Mouse (Mus musculus): ENCODE results near the gene Ifi211. TPM values are rescaled to one million over a fixed set of nuclear protein-coding genes. Genes with fewer than 3 reads are reported as not detected.
"Not testable (repeated sequence)": the region's sequence is repeated elsewhere in the genome, so short reads cannot be mapped to it uniquely, and the experiment has no call there.

Ifi211 gene
- 0.50 and 0.93 TPM in 2 replicates for polyA plus RNA-seq (2014; fragmentation: Nextera tagmentation; extraction: Ambion mirVana)

DNA sequence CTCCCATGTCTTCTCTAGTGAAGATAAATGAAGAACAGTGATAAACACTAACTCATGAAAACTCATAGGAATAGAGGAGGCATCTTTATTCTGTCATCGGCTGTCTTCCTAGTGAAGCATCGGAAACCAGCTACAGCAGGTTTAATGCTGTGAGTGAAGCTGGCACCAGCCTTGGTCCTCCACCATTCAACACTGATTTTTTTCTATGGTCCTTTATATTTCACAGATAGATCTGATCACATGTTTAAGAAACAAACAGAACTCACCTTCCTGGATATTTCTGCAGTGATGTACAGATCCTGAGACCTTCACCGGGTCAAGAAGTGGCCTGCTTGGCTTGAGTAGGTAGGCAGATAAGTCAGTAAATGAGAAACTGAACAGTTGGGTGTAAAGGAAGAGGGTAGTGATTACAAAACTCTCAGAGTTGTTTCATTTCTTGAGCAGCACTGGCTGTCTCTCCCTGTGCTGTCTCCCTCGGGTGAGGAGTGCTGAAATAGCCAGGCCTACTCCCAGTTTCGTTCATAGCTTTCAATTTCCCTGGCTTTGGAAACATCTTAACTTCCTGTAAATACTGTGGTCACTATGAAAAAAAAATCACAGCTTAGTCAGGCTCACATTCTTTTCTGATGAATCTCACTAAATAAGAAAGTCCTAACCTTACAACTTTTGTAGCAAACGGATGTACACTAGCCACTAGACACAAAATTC is at the start of gene Ifi211:
Ifi211 (minus strand) TSS at position 499 of the 708 bp plus-strand sequence.
- not testable (repeated sequence) for H3K9me3 ChIP-seq (ENCODE audit: control insufficient read depth, low read length); H3K4me3 ChIP-seq (ENCODE audit: low read depth, low read length); ATAC-seq (ENCODE audit: insufficient read depth, low FRiP score, low TSS enrichment); DNase-seq (ENCODE audit: low spot score); H3K36me3 ChIP-seq (ENCODE audit: control insufficient read depth, insufficient read depth, low read length); H3K4me1 ChIP-seq (ENCODE audit: control insufficient read depth, insufficient read depth, low read length); H3K4me2 ChIP-seq (ENCODE audit: low read depth); H3K9ac ChIP-seq (ENCODE audit: low read length); H3K27ac ChIP-seq (ENCODE audit: low read depth, low read length); H3K27me3 ChIP-seq (ENCODE audit: control insufficient read depth, insufficient read depth, low read length)
- WGBS = 91% methylated on average over 6 of the region's 6 CpGs

DNA sequence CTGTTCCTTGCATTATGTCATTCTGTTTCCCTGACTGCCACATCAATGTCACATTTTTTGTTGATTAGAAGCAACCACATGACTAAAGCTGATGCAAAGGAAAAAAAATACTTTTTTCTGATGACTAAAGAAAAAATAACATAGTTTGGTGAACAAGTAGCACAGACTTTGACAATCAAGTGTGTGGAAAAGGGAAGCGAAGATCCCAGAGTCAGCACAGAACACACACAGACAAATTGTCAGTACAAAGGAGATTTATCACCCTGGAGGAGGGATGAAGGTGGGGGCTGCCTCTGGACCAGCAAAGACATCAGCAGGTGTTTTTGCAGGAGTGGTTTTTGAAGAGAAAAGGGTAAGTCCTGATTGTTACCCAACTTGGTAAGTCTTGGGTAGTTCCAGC is 48.6 kb upstream of the Ifi211 start:
- ATAC-seq (ENCODE audit: insufficient read depth, low FRiP score, low TSS enrichment) = not testable (repeated sequence)
- 64% methylated on average over 1 of the region's 1 CpGs for WGBS

DNA sequence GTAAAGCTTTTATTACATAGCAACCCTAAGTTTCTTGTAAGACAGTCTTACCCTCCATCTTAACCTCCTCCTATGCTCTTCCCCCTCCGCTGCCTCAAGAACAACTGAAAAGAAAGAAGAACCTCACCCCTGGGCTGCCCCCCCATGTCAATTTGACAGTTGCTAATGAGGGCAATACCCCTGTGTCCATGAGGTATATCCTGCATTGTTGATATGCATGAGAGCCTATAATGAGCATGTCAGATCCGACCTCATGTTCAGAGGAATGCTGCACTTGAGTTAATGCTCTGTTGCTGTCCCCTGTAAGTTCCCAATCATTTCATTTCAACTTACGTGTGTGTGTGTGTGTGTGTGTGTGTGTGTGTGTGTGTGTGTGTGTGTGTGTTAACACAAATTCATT is 47.2 kb upstream of the Ifi211 start:
- ATAC-seq (ENCODE audit: insufficient read depth, low FRiP score, low TSS enrichment); H3K27me3 ChIP-seq (ENCODE audit: control insufficient read depth, insufficient read depth, low read length); H3K9me3 ChIP-seq (ENCODE audit: control insufficient read depth, low read length); H3K4me1 ChIP-seq (ENCODE audit: control insufficient read depth, insufficient read depth, low read length); H3K27ac ChIP-seq (ENCODE audit: low read depth, low read length); H3K4me2 ChIP-seq (ENCODE audit: low read depth); DNase-seq (ENCODE audit: low spot score); H3K36me3 ChIP-seq (ENCODE audit: control insufficient read depth, insufficient read depth, low read length); H3K9ac ChIP-seq (ENCODE audit: low read length); H3K4me3 ChIP-seq (ENCODE audit: low read depth, low read length): not testable (repeated sequence)
- WGBS = 38% methylated on average over 3 of the region's 3 CpGs

More for the DNA sequence above, 48.6 kb upstream of the Ifi211 start:
- not testable (repeated sequence) for H3K9ac ChIP-seq (ENCODE audit: low read length); H3K9me3 ChIP-seq (ENCODE audit: control insufficient read depth, low read length); DNase-seq (ENCODE audit: low spot score); H3K4me3 ChIP-seq (ENCODE audit: low read depth, low read length); H3K4me1 ChIP-seq (ENCODE audit: control insufficient read depth, insufficient read depth, low read length); H3K4me2 ChIP-seq (ENCODE audit: low read depth); H3K27me3 ChIP-seq (ENCODE audit: control insufficient read depth, insufficient read depth, low read length); H3K36me3 ChIP-seq (ENCODE audit: control insufficient read depth, insufficient read depth, low read length); H3K27ac ChIP-seq (ENCODE audit: low read depth, low read length)

DNA sequence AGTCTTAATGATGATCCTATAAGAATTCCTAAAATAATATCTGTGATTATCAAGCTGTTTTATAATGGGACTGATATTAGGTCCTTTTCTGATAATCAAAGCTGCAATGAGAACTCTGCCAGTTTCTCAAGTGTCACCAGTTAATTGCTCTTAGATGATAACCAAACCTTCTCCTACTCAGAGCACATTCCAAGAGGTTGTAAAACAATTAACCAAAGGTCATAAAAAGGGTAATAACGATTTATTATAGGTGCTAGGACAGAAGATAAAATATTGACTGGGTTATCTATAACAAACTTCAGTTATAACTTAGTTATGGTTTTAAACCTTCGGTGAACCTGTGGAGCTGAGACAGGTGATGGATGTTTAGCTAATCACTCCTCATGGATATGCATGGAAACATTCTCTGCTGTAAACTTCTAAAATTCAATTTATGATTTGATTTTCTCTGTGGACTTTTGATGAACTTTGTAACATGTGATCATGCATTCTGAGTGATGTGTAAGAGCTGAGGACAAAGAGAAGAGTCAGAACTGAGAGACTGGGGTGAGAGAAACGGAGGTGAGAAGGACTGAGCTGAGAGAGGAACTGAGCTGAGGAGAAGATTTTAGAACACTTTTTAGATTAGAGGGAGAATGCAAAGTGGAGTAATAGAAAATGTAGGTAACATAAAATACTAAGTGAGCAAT is 43.1 kb upstream of the Ifi211 start:
- DNase-seq (ENCODE audit: low spot score); H3K27ac ChIP-seq (ENCODE audit: low read depth, low read length); H3K4me2 ChIP-seq (ENCODE audit: low read depth); H3K9me3 ChIP-seq (ENCODE audit: control insufficient read depth, low read length); H3K27me3 ChIP-seq (ENCODE audit: control insufficient read depth, insufficient read depth, low read length); ATAC-seq (ENCODE audit: insufficient read depth, low FRiP score, low TSS enrichment); H3K9ac ChIP-seq (ENCODE audit: low read length); H3K36me3 ChIP-seq (ENCODE audit: control insufficient read depth, insufficient read depth, low read length); H3K4me1 ChIP-seq (ENCODE audit: control insufficient read depth, insufficient read depth, low read length); H3K4me3 ChIP-seq (ENCODE audit: low read depth, low read length): not testable (repeated sequence)
- 37% methylated on average over 3 of the region's 3 CpGs for WGBS

DNA sequence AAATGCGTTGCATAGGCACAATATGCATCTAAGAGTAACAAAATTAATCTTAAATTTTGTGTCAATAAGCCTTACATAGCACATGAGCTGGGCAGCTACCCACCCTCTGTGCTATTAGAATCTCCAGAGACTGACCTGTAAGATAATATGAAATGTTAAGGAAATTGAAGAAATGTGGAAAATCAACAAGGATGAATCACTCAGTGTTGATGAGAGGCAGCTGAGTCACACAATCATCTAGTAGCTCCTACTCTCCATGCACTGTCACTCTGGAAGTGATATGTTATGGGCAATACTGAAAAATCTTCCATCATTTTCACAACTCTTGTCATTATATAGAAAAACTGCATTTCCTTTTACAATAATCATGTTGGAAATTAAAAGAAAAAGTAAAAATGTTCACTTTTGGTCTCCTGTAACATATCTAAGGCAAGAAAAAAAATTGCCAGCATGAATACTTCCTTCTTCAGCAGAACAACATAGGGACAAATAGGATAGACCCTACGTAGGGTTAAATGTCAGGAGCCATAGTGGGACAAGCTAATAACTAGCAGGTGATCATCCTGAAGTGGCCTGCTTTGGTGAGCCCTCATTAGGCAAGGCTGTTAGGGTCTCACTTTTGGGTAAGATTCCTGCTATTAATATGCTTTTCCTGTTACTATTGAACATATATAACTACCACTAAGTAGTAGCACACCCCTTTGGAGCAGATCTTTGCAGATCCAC is 42.4 kb upstream of the Ifi211 start:
- no peaks in the 10 kb centered on the region for H3K27me3 ChIP-seq (ENCODE audit: control insufficient read depth, insufficient read depth, low read length)
- 91% methylated on average over 2 of the region's 2 CpGs for WGBS
- DNase-seq (ENCODE audit: low spot score) = no peak
- H3K9me3 ChIP-seq (ENCODE audit: control insufficient read depth, low read length) = no peaks in the 10 kb centered on the region
- H3K4me3 ChIP-seq (ENCODE audit: low read depth, low read length) = no peak overlapping the region
- H3K4me2 ChIP-seq (ENCODE audit: low read depth) = no peak overlapping the region
- no peaks in the 10 kb centered on the region for H3K4me1 ChIP-seq (ENCODE audit: control insufficient read depth, insufficient read depth, low read length)
- no peak overlapping the region for H3K27ac ChIP-seq (ENCODE audit: low read depth, low read length)
- H3K36me3 ChIP-seq (ENCODE audit: control insufficient read depth, insufficient read depth, low read length) = no peaks in the 10 kb centered on the region
- no peak overlapping the region for H3K9ac ChIP-seq (ENCODE audit: low read length)
- ATAC-seq (ENCODE audit: insufficient read depth, low FRiP score, low TSS enrichment) = no peak

DNA sequence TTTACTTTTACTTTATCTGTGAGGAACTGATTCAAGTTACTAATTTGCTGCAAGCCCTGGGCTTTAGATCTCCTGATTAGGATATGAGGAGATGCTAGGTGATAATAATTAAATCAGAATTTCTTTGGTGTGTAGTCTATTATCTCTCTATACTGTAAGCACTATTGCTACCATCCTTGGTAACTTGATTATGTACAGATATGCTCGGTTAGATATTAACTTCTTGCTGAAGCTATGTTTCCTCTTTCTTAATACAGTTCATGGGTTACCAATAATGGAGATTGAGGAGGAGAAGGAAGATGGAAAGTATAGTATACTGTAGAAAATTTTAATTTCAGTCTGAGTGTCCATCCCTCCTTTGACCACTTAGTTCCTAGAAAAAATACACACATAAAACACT is 40.7 kb upstream of the Ifi211 start:
- H3K4me3 ChIP-seq (ENCODE audit: low read depth, low read length) = no peak overlapping the region
- 84% methylated on average over 1 of the region's 1 CpGs for WGBS

DNA sequence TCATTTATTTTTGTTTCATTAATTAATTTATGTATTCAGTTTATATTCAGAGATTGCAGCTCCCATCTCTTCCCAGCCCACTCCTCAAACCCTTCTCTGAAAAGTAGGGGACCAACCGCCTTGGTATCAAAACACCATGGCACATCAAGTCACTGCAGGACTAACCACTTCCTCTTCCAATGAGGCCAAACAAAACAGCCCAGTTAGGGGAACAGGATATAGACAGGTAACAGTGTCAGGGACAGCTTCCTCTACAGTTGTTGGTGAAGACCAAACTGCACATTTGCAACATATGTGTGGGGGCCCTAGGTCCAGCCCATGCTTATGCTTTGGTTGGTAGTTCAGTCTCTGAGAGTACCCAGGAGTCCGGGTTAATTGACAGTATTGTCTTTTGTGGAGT is 36.2 kb upstream of the Ifi211 start:
- not testable (repeated sequence) for H3K4me1 ChIP-seq (ENCODE audit: control insufficient read depth, insufficient read depth, low read length); H3K36me3 ChIP-seq (ENCODE audit: control insufficient read depth, insufficient read depth, low read length); DNase-seq (ENCODE audit: low spot score); H3K27ac ChIP-seq (ENCODE audit: low read depth, low read length); H3K4me2 ChIP-seq (ENCODE audit: low read depth); H3K27me3 ChIP-seq (ENCODE audit: control insufficient read depth, insufficient read depth, low read length); H3K9me3 ChIP-seq (ENCODE audit: control insufficient read depth, low read length); H3K4me3 ChIP-seq (ENCODE audit: low read depth, low read length); H3K9ac ChIP-seq (ENCODE audit: low read length); ATAC-seq (ENCODE audit: insufficient read depth, low FRiP score, low TSS enrichment)
- 72% methylated on average over 2 of the region's 2 CpGs for WGBS

More for the DNA sequence above, 40.7 kb upstream of the Ifi211 start:
- DNase-seq (ENCODE audit: low spot score) = no peak
- Histone ChIP-seq H3K27me3 (ENCODE audit: control insufficient read depth, insufficient read depth, low read length) (no peaks in the 10 kb centered on the region), H3K9ac (ENCODE audit: low read length) (no peak overlapping the region), H3K9me3 (ENCODE audit: control insufficient read depth, low read length) (no peaks in the 10 kb centered on the region), H3K27ac (ENCODE audit: low read depth, low read length) (no peak overlapping the region), H3K36me3 (ENCODE audit: control insufficient read depth, insufficient read depth, low read length) (no peaks in the 10 kb centered on the region), H3K4me1 (ENCODE audit: control insufficient read depth, insufficient read depth, low read length) (no peaks in the 10 kb centered on the region), H3K4me2 (ENCODE audit: low read depth) (no peak overlapping the region)
- no peak for ATAC-seq (ENCODE audit: insufficient read depth, low FRiP score, low TSS enrichment)

DNA sequence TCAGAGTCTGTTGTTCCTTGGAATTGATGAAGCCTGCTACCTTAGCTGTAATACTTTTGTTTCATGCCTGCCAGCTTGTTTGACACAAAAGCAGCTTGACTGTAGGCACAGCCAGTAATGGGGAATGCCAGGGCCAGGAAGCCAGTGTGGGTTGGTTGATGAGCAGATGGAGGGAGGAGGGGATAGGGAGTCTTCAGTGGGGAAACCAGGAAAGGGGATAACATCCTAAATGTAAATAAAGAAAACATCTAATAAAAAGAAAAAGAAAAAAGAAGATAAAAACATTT is 29.9 kb upstream of the Ifi211 start:
- not testable (repeated sequence) for H3K4me1 ChIP-seq (ENCODE audit: control insufficient read depth, insufficient read depth, low read length); H3K9ac ChIP-seq (ENCODE audit: low read length); DNase-seq (ENCODE audit: low spot score); H3K4me3 ChIP-seq (ENCODE audit: low read depth, low read length); H3K4me2 ChIP-seq (ENCODE audit: low read depth); H3K27ac ChIP-seq (ENCODE audit: low read depth, low read length); H3K36me3 ChIP-seq (ENCODE audit: control insufficient read depth, insufficient read depth, low read length); H3K9me3 ChIP-seq (ENCODE audit: control insufficient read depth, low read length); H3K27me3 ChIP-seq (ENCODE audit: control insufficient read depth, insufficient read depth, low read length); ATAC-seq (ENCODE audit: insufficient read depth, low FRiP score, low TSS enrichment)
